Mouse (Mus musculus): ENCODE results near the gene Rnf43.

Gene Rnf43

DNA sequence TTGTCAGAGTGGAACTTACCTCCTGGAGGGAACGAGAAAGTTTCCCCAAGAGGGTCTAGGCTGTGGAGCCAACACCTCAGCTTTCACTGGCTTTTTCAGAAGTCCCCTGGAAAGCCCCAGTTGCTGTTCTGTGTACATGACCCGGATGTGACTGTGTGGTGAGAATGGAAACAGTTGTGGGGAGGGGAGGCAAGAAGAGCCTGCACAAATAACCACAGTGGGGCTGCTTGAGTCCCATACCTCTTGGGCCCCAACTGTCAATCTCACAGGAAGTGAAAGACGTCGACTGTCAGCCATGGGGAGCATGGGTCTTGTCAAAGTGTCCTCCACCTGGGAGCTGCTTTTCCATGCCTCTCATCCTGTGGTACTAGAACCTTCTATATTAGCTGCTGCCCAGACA lies 82.4 kb downstream of the Rnf43 start:
- peak; percentile 75 to 81 for DNase-seq (ENCODE audit: low read depth in 2 of 2, low spot score in 2 of 2)

DNA sequence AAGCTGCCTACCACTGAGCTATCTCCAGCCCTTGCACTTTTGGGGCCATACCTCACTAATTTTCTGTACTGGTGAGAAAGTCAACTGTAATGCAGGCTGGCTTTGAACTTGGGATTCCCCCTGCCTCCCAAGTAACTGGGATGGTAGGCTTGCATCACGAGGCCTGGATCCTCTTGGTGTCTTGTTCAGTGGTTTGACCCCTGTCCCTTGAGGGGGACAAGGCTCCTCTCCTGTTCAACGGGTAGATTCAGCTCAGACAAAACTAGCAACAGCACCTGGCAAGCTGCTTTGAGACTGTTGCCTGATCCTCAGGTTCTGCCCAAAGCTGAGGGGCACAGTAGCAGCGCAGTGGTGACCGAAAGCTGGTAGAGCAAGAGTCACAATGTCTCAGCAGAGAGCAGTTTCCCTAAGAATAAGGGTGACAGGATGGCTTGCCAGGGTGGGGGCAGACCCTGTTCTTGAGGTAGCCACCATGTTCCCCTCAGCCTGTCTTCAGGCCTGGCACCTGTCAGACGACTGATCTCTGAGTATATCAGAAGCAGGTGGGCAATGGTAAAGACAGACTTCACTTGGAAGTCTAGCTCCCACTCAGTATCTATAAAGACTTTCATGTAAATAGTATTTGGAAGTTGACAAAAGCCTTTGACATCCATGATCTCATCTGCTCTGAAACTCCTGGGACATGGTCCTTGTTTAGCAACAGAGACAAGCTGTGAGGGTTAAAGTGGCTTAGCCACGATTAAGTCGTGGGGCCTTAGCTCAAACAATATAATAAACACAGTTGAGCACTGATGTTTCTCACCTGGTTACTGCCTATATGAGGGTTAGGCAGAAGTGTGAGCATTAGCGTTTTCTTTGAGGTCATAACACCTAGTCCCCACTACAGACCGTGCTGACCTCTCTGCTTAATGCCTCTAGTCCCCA lies 83.4 kb downstream of the Rnf43 start:
- DNase-seq (ENCODE audit: low read depth in 2 of 2, low spot score in 2 of 2), result no peak

DNA sequence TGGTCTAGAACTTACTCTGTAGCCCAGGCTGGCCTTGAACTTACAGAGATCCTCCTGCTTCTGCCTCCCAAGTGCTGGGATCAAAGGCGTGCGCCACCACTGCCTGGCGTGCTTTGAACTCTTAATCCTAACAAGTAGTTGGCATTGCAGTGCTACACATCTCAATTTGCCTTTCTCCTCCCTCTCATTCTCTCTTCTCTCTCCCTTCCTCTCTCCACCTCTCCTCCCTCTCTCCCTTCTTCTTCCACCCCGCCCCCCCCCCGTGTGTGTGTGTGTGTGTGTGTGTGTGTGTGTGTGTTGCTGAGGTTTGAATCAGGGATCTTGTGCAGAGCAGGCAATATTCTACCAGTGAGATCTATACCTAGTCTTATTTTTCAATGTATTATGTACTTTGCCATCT lies 84.8 kb downstream of the Rnf43 start:
- no peak for DNase-seq (ENCODE audit: low read depth in 2 of 2, low spot score in 2 of 2)

DNA sequence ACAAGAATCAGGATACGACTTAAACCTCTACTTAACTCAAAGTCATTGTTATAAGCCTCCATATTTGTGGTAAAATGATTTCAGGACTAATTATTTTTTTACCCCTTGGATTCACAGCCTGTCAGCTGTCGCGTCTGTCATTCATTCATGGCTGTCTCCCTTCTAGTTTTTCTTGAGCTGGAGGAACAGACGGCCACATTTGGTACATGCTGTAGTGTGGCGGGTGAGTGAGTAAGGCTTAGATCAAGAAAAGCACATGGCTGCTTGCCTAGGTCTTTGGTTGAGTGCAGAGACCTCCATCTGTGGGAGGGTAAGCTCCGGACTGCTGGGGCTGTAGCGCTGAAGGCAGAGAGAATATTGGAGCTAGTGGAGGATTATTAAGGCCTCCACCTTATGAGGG lies 85.2 kb downstream of the Rnf43 start:
- no peak for DNase-seq (ENCODE audit: low read depth in 2 of 2, low spot score in 2 of 2)

DNA sequence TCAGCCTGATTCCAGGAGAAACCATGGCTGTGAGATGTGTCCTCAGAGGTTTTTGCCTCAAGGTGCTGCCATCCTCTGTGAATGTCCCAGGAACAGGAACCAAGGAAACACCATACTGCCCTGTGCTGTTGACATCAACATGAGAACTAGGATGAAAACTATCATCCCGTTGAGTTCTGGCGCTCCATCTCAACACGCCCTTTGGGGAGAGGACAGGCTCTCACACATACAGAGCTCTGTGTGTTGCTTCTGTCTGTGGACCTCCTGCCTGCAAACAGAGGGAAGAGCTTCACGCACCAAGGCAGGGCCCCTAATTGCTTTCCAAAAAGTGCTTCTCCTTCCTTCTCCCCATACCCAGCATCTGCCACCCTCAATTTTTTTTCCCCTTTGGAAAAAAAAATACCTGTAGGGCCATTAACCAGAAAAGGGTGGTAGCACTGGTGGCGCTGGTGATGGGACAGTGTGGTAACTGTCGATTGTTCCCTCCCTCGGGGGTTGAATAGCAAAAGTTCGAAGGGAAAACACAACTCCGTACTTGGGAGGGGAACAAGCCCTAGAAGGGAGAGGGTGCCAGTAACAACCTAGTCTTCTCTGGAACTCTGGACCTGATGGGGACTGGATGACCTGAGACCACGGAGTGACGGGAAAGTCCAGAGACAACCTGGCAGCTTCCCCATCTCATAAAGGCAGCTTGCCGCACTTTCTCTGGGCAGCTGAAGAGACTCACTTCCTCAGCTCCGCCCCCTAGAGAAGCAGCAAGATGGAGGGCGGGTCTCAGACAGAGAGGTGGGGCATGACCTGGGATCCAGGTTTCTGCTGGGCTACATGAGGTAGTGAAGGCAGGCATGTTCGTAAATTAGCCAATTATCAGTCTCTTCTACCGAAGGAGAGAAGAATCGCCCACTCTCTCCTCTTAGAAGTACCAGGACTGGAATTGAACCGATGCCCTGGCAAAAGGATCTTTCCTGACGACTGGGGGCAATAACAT lies 85.9 kb downstream of the Rnf43 start:
- DNase-seq (ENCODE audit: low read depth in 2 of 2, low spot score in 2 of 2), result peak; percentile 74 to 86

DNA sequence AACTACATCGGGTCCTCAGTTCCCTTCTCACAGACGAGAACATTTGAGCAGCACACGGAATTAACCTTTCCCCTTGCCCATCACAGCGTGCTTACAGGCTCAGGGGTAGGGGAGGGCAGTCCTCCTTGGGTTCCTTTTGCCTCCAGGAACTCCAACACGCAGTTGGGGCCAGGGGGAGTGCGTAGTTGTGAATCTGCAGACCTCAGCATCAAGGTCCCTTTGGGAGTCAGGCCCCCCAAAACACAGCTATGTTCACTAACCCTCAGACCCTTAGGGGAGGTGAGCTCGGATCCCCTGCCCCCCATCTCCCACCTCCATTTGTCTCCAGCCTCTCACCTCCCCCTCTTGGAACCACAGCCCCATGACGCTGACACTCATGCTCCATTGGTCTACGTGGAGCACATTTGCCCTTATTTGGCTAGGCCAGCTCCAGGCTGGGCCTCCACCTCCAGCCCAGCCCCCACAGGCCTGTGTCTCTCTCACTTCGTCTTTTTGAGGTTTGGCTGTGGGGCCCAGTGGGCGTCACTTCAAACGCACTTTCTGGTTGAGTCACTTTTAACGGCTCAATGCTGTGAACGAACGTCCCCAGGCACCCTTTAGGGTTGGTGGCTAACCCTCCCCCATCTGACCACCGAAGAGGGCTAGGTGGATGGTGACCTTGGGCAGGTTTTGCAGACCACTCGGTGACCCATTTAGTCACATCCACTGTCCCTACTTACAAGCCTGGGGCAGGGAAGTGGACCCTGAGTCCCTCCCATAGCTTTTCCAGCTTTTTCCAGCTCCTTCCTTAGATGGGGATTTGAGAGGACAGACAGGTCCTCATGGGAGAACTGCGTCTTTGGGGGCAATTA lies 86.9 kb downstream of the Rnf43 start:
- peak; percentile 89 to 93 for DNase-seq (ENCODE audit: low read depth in 2 of 2, low spot score in 2 of 2)

DNA sequence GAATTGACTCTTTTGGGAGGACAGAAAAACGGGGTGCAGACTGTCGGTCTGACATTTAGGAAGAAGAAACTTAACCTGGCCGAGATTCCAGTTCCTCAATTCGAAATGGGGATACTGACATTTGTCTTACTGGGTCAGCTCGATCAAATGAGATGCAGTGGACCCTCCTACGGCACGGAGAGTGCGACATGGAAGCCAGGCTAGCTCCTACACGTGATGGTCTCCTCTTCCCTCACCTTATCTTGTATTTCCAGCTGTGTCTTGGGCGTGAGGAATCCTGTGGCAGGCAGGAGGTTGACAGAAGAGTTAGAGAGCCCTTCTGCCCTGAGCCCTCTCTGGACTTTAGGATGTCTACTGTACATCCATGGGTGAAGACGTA lies 87.5 kb downstream of the Rnf43 start:
- no peak for DNase-seq (ENCODE audit: low read depth in 2 of 2, low spot score in 2 of 2)

DNA sequence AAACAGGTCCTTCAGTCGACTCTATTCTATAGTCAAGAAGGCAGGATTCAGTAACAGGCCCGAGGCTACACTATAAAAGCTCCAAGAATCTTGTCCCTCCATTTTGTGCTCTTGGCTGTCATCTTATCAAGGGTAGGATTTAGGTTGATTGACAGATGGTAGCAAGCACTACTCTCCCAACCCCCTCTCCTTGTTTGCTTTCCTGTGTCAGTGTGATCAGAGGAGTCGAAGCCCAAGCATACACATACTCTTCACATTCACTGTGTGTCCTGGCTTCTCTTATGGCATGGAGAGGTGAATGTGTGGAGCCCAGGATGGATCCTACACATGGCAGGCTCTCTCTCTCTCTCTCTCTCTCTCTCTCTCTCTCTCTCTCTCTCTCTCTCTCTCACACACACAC lies 88.0 kb downstream of the Rnf43 start:
- peak in 1 of 2 experiments; percentile 68 for DNase-seq (ENCODE audit: low read depth in 2 of 2, low spot score in 2 of 2)

DNA sequence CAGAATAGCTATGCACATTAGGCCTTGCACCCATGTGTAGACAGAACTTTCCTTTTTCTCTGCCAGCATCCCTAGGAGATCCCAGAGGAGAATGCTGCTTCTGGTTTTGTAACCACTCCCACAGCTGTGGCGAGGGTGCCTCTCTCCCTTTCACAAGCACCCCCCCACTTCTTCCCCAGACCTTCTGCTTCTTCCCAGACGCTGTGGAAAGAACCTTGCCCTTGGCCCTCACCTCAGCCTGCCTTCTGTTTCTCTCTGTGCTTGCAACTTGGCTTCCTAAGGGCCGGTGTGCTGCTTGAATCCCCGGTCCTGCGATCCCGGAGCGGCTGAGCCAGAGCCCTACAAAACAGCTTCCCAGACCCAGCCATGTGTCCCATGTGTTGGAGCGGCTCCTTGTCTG lies 88.5 kb downstream of the Rnf43 start:
- DNase-seq (ENCODE audit: low read depth in 2 of 2, low spot score in 2 of 2), result no peak

DNA sequence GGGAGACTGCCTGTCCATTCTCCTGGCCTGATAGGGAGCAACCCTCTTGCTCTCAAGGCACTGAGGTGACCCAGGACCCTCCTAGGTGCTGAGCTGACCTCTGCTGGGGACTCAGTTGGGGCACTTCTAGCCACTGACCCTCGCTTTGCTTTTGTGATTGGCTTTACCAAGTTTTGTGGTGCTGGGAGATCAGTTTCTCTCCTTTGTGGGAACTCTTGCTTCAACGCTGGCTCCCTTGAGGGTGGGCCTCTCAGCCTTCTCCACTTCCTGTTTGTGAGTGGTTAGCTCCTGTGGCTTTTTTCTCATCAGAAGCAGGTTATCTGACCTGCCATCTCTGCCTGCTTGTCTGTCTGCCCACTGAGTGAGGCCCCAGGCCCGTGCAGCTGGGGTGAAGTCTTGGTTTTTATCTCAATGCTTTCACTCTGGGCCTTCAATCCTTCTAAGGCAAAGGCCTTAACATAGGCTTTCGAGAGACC lies 89.0 kb downstream of the Rnf43 start:
- DNase-seq (ENCODE audit: low read depth in 2 of 2, low spot score in 2 of 2), result peak; percentile 77 to 82

DNA sequence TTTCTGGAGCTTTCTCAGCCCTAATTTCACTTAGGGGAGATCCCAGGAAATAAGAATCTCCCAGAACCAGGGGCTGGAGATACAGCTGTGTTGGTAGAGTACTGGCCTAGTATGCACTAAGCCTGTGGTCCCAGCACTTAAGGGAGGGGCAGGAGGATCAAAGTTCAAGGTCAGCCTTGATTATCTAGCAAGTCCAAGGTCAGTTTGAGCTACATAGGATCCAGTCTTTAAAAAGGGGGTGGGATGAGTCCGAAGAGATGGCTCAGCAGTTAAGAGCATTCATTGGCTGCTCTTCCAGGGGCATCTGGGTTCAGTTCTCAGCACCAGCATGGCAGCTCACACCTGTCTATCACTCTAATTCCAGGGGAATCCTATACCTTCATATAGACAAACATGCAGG lies 89.8 kb downstream of the Rnf43 start:
- DNase-seq (ENCODE audit: low read depth in 2 of 2, low spot score in 2 of 2), result no peak

DNA sequence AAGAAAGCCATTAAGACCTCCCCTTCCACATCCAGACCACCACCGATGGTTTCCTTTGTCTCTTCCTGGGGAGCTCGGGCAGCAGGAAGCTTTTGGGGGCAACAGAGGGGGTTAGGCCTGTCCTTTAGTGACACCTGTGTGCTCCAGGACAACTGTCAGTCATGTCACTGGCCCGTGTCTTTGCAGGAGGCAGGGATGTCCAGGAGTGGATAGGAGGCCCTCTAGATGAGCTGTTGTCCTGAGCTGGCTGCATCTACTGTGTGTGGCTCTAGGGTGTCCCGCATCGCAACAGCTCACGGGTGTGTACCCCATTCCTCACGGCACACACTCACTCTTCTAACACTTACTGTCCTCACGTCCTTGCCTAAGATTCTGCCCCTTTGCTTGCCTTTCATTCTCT lies 90.7 kb downstream of the Rnf43 start:
- DNase-seq (ENCODE audit: low read depth in 2 of 2, low spot score in 2 of 2), result no peak

DNA sequence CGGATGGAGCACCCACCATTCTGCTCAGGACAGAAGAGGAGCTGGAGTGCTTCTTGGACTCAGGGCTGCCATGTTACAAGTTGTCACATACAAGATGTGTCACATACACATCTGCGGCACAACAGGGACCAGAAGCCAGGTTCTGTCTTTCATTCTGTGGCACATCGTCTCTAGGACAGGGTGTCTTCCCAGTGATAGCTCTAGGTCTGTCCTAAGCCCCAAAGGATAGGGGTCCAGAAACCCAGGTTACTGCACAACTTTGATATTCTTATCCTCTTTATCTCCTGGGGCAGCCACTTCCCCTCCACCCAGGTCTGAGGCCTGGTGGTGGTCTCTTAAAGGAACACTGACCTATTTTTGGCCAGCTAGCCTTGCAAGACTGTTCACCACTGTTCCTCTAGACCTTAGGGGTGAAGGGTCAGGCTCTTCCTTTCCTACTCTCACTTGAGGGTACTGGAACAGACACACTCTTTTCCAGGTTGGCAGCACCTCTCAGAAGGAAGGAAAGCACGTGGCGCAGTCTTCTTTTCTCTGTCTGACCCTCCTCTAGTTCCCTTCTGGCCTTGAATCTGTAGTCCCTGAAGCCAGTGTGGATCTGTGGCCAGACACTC lies 91.5 kb downstream of the Rnf43 start:
- DNase-seq (ENCODE audit: low read depth in 2 of 2, low spot score in 2 of 2), result no peak

DNA sequence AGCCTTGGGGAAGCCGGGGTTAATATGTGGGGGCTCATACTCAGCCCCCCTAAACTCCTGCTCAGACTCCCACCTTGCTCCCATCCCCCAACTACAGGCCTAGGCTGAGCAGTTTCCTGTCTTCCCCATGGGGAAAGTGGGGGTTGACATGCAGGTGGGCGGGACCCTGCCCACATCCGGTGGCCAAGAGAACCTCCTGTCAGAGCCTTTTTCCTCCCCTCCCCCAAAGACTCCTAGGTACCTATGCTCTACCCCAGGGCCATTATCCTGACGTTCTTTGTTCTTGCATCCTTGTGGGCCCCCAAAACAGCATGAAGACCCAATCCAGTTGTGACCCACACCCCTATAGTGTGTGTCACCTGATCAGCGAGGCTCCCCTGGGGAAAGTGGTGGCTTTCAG lies 92.1 kb downstream of the Rnf43 start:
- DNase-seq (ENCODE audit: low read depth in 2 of 2, low spot score in 2 of 2), result peak; percentile 70 to 85

DNA sequence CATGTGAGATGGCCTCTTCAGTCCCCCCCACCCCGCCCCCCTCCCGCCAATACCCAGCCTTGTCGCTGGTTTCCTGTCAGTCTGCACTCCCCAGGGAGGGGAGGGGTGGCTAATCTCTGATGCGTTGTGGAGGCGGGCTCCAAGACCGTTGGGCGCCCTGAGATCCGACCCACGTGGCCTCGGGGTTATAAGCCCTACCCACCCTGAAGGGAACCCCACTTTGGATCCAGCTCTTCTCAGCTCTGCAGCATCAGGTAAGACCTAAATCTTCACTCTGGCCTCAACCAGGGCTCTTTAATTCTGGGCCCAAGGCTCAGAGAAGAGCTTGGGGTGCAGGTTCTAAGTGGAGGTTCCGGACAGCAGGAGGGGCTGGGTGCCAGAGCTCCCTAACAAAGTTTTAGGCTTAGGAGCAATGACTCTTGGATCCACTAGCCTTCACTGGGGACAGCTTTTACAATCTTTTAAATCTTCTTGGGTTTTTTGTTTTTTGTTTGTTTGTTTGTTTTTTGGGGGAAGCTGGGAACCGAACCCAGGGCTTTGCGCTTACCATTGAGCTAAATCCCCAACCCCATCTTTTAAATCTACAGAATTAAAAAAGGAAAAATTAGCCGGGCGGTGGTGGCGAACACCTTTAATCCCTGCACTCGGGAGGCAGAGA lies 93.0 kb downstream of the Rnf43 start:
- DNase-seq (ENCODE audit: low read depth in 2 of 2, low spot score in 2 of 2), result peak; percentile 95 to 96

DNA sequence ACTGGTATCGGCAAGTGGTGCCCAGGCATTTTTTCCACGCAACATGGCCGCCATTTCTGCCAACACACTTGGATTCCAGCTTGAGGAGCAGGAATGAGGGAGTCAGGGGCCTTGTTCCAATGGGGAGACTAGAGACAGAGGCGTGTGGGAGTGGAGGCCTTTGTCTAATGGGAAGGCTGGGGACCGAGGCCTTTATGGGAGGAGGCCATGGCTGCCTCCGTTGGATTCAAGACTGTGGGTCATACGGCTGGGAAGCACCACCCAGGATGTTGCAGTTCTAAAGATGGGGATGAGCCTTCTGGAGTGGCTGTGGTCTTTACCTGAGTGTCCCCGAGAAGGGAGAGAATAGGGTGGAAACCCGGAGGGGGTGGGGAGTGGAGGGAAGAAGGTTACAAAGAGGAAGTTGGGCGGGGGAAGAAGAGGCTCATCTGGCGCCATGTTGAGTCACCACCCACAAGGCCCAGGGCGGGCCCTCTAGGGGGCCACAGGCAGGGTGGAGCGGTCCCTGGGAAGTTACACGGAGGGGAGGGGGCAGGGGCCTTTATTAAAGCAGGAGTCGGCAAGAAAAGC lies 93.8 kb downstream of the Rnf43 start:
- peak; percentile 73 to 75 for DNase-seq (ENCODE audit: low read depth in 2 of 2, low spot score in 2 of 2)

DNA sequence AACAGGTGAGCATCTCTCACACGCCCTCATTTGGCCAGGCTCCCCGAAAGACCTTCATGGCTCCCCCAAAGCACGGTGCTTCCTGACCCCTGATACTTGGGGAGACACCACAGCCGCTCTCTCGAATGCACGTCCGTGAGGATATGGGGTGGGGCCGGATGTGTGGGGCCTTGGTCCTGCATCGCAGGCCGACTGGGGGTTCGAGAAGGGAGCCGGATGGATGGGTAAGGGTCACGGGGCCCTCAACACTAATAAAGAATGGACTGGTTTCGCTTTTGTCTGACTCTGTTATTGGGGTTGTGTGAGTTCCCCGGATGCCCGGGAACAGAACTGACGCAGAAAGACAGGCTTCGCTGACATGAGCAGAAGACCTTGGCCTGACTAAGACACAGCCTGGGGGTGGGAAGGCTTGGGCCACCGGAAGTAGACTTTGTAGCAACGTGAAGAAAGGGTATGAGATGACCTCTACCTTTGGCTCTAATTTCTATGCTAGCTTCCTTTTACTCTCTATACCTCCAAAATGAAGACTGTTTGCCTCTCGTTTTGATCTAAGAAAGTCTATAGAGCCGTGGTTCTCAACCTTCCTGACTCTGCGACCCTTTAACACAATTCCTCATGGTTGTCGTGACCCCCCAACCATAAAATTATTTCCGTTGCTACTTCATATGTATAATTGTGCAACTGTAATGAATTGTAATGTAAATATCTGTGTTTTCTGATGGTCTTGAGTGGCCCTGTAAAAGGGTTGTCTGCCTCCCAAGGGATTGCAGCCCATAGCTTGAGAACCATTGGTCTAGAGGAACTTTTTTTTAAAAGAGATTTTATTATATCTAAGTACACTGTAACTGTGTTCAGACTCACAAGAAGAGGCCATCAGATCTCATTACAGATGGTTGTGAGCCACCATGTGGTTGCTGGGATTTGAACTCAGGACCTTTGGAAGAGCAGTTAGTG lies 94.8 kb downstream of the Rnf43 start:
- peak; percentile 57 to 63 for DNase-seq (ENCODE audit: low read depth in 2 of 2, low spot score in 2 of 2)

DNA sequence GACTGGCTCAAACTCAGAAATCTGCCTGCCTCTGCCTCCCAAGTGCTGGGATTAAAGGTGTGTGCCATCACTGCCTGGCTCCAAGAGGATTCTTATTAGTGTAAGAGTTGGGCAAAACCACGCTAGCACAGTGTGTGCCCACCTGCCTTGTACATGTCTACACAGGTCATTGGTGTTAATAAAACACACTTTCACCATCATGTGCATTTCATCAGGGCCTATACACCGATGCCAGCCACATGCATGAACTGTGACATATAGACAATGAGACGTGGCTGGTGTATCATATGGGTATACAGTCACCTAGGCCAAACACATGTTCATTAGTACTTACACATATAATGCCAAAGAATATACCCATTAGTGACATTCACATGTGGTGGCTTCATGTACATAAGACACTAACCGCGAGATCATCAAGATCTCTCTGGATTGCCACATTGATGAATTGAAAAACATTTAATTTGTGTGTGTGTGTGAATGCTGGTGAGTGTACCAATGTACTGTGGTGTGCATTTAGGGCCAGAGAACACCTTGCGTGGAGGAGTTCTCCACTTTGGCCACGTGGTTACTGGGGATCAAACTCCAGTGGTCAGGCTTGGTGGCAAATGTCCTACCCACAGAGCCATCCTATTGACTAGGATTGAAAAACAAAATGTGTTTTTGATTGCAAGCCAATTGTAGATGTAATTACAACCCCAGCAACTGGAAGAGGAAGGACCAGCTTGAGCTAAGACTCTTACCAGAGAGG lies 95.8 kb downstream of the Rnf43 start:
- peak in 1 of 2 experiments; percentile 52 for DNase-seq (ENCODE audit: low read depth in 2 of 2, low spot score in 2 of 2)
